Mouse (Mus musculus): ENCODE measurements around the gene Rack1.

DNA sequence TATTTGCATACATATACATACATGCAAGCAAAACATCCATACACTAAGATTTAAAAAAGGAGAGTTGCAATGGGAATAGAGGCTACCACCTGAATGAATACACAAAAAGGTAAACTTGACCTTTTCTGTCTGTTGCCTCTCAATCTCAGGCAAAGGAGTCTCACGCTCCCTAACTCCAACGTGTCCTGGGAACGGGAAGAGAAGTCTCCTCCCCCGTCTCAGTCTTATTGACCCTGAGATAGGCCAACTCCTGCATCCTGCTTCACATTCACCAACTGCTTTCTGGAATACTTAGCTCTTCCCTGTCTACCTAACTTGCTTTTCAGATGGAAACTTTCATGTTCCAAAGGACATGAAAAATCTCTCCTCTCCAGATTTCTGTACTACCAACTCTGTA lies 9.3 kb downstream of the Rack1 start:
- TF ChIP-seq EP300 (IDR thresholded peaks at IDR 0.05; ENCODE audit: low read depth) (no peak), CTCF (IDR thresholded peaks at IDR 0.05; ENCODE audit: low read depth) (no peak)

Measured in heart, postnatal 0 days (tissue).